Mouse (Mus musculus) liver, embryonic 14.5 days (tissue): ENCODE data around the gene Tmem131l.

Source experiments
- CTCF ChIP-seq: IDR thresholded peaks from 2 replicates; pipeline ENCODE4 v1.5.1; 2016; ENCODE audit warnings: antibody characterized with exemption, low read depth, control low read depth
- EP300 ChIP-seq: IDR thresholded peaks from 2 replicates; pipeline ENCODE4 v1.6.1; 2016; ENCODE audit warnings: antibody characterized with exemption, low read depth

DNA sequence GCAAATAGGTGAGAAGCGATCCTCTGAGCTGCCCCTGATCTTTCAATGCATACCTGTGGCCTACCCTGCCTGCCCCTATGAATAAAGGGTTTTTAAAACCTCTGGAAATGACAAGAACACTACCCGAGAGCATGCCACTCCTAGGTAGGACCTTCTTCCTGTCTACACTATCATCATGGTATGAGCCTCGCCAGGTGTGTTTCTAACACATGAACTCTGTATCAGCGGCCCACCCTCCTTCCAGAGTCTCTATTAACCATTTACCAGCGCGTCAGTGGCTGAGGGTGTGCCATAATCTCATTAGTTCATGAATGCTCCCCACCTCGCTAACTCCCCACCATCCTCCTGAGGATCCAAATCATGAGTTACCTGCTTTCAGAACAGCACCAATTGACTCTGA is 46.4 kb upstream of the Tmem131l start:
- TF ChIP-seq CTCF (no peak), EP300 (no peak)
